Mouse (Mus musculus) ES-E14 (cell line): ENCODE results near the gene Rras.

Experiments
- CHD2 ChIP-seq: IDR thresholded peaks from 2 replicates; pipeline ENCODE4 v1.6.1; 2014; ENCODE audit warnings: mild to moderate bottlenecking, low read depth, low read length, inconsistent platforms
- MAFK ChIP-seq: IDR thresholded peaks from 2 replicates; pipeline ENCODE4 v1.6.1; 2014; ENCODE audit warnings: mild to moderate bottlenecking, low read depth, low read length, inconsistent platforms; ENCODE audit not compliant: insufficient read depth
- ZNF384 ChIP-seq: IDR thresholded peaks from 2 replicates; pipeline ENCODE4 v1.6.1; 2012; ENCODE audit warnings: low read depth, low read length, inconsistent platforms

DNA sequence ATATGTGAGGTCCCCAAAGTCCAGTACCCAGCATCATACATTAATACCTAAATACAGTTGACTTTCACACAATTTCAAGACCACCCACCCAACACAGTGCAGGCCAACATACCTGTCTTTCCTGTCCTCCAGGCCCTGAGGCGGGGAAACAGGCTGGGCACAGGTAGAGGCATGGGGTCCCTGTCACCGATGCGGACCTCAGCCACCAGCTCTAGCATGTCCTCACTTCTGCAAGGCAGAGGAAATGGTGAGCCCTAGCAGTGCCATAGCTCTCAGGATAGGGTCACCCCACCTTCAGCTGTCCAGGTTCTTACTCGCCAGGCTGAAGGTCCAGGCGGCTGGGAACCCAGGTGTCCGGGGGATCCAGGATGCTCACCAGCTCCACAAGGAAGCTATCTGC is 5.8 kb upstream of the Rras start:
- no peak for TF ChIP-seq ZNF384
- no peak for TF ChIP-seq CHD2
- TF ChIP-seq MAFK = no peak
